Mouse (Mus musculus): ENCODE data around the gene Gm4981.
"Not testable (repeated sequence)": the region's sequence is repeated elsewhere in the genome, so short reads cannot be mapped to it uniquely, and the experiment has no call there.

Gene Gm4981
- long read RNA-seq, experiment 1, result 0 reads
- long read RNA-seq, experiment 2, result 0 reads

DNA sequence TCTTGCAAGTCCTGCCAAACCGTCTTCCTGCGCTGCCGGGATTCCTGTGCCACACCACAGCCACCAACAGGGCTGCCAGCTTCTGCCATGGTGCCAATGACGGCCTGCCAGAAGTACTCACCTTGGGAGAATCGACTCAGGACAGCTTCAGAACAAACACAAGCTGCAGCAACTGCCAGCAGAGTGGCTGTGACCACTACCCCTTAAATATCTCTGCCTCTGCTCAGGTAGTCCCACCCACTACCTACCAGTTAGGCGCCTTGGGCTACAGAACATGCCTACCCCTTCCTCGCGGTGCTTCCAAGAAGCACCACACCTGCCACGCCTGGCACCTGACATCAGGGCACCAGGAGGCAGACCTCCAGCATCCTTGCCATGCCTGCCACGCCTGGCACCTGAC lies at the start of gene Gm4981:
Gene Gm4981, minus strand, starts transcription at position 89 of the 400 bp plus-strand sequence.
- intact Hi-C loops (cut with DNase I), result no loop called here

DNA sequence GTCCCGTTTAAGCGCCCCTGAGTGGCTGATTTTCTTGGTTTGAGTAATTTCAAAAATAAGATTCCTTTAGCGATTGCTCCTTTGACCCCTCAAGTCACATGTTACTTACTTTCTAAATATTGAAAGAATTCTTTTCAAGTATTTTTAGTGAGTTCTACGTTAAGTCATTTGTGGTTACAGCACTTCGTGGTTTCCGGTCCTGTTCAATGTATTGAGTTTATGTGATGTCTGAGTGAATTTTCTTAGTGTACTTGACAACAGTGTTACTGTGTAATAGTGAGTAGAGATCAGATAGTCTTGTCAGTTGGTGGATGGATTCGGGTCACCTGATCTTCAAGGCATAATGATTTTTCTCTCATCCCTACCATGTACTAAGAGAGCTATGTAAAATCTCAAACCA lies 45.7 kb upstream of the Gm4981 start:
- intact Hi-C loops (cut with DNase I), result no loop called here

DNA sequence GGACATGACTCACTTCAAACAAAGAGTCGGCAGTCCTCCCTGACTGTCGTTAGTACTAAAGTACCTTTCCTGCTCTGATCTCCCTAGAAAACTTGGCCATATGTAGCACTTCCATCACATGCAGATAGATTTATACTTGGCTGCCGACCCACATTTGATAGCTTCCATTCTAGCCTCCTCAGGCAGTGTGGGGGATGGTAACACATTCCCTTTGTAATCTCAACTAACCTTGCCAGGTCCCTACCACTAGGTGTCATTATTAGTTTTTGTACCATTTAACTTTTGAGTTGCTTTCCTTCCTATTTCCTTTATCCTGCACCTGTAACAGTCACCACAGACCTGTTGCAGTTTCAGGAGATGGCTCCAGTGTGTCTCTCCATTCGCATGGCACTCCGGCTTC lies 22.0 kb upstream of the Gm4981 start:
- intact Hi-C loops (cut with DNase I), result no loop called here

DNA sequence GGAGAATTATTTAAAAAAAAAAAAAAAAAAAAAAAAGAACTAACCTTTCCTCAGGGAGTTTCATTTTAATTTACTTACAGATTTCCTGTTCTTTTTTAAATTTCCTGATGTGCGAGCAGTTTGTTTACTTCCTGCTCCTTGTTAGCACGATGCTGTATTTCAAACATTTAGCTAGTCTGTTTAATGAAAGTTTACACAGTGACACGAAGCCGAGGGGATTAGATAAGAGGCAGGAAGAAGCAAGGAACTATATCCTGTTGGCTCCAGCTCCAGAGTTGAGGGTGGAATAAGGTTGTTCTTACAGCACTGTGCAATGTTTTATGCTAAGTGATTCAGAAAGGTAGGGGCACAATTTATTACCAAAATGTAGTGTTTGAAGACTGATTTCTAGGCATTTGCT lies 19.5 kb upstream of the Gm4981 start:
- intact Hi-C loops (cut with DNase I), result no loop called here

DNA sequence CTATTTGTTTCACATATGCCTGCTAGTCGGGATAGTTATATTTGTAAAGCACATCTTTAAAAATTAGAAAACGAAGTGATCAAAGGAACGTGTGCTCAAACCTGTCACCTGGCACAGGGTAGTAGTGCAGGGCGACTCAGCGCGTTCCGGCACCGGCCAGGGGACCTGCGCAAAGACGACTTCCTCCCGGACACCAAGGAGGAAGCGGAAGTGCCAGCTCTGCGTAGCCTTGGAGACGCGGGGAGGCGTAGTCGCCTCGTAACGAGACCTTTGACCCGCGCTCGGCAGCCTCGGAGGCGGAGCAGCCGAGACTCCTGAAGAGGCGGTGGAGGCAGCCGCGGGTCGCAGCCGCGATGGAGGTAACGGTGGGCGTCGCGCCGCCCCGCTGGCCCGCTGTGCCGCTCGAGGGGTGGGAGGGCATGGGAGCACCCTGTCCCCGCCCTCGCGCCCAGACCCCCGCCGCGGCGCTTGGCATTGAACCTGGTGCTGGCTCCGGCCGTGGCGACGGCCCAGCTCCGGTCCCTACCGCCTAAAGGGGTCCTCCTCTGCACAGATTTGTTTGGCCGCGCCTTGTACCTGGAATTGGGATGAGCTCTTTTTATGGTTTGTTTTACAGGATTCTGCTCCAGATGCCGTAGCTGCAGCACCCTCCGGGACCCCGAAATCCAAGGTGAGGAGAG lies 18.9 kb upstream of the Gm4981 start, which contains the start of gene Gcc2:
Gene Gcc2, plus strand, starts transcription at position 285 of the 680 bp plus-strand sequence.
- intact Hi-C loops (cut with DNase I), result no loop called here

DNA sequence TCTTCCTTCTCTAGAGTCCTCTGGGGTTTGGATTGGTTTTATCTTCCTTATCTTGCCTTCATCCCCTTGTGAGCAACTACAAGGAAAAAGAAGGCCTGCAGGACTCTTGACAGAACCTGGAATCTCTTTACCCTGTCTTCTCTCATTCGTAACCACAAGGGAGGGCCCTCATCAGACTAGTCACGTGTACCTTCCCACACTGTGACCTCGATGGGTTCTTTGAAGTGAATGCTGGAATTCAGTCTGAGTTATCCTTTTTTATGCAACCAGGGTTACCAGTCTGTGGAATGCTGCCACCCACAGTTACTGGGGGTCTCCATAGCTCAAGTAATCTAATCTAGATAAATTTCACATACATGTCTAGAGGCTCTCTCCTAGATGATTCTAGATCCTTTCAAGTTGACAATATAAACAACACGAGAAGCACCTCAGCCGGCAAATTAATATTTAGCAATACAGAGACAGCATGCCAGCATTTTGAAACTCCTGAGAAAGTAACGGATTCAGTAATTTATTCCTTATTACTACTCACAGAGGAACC lies 18.2 kb upstream of the Gm4981 start:
- intact Hi-C loops (cut with DNase I), result no loop called here

DNA sequence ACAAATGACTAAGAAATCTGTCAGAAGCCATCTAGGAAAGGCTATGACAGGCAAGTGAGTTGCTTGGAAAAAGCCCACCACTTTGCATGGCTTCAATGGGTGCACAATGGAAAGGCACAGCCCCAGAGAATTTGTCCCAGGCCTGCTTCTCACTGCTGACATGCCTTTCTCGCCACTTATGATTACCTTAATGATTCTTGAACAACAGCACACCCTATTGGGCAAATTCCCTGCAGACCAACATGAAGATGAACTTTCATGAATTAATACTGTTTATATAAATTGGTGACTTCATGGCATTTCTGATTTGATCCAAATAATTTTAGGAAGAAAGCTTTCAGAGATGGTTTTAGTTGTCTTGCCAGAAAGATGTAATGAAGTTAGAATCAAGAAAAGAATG lies 13.0 kb upstream of the Gm4981 start:
- intact Hi-C loops (cut with DNase I), result no loop called here

DNA sequence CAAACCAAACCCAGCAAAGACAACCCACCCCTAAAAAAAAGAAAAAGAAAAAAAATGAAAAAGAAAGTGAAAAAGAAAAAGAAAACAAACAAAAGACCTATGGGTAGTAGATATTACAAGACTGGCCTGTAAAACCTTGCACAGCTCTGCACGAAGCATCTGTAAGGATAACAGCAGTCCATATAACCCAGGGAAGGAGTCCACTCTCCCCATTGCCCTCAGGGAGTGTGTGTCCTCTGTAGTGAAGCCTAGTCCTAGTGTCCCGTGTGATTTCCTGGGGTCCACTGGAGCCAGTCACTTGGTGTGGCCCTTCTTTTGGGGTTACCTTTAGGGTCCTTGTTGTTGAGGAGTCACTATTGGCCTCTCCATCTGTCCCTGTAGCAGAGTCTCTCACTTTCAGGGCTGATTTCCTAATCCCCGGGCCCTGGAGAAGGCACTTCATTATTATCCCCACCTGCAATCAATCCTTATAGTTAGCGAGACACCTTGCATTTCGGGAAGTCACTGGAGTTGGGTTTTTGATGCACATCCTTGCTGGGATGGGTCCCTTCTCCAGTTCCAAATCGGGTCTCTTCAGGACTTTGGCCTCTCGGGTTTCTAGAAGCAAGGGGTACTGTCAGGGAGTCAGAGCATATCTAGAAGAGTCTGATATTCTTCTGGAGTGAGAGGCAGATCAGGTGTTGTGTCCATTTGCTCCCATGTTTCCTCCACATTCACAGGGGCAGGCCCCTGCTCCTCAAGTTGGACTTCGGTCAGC lies 2.7 kb upstream of the Gm4981 start:
- intact Hi-C loops (cut with DNase I), result not testable (repeated sequence)

DNA sequence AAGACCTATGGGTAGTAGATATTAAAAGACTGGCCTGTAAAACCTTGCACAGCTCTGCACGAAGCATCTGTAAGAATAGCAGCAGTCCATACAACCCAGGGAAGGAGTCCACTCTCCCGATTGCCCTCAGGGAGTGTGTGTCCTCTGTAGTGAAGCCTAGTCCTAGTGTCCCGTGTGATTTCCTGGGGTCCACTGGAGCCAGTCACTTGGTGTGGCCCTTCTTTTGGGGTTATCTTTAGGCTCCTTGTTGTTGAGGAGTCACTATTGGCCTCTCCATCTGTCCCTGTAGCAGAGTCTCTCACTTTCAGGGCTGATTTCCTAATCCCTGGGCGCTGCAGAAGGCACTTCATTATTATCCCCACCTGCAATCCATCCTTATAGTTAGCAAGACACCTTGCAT lies 1.5 kb downstream of the Gm4981 start:
- intact Hi-C loops (cut with DNase I), result loop anchor here (5.0 kb wide), 1 partner anchor 788 kb away; no protein-coding TSS in a partner anchor

DNA sequence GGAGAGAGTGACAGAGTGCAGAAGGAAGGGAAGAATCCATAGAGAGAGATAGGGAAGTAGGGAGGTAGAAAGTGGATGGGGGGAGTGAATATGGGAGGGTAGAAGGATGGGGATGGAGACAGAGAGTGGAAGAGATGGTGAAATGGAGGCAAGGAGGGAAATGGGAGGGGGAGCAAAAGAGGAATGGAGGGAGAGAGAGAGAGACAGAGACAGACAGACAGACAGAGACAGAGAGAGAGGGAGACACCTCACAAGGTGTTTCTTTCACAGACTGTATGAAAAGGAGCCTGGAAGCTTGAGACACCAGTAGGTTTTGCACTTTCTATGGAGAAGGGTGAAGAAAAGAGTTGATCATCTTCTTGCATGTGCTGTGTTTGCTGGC lies 2.8 kb downstream of the Gm4981 start:
- intact Hi-C loops (cut with DNase I), result loop anchor here (5.0 kb wide), 1 partner anchor 786 kb away; no protein-coding TSS in a partner anchor

DNA sequence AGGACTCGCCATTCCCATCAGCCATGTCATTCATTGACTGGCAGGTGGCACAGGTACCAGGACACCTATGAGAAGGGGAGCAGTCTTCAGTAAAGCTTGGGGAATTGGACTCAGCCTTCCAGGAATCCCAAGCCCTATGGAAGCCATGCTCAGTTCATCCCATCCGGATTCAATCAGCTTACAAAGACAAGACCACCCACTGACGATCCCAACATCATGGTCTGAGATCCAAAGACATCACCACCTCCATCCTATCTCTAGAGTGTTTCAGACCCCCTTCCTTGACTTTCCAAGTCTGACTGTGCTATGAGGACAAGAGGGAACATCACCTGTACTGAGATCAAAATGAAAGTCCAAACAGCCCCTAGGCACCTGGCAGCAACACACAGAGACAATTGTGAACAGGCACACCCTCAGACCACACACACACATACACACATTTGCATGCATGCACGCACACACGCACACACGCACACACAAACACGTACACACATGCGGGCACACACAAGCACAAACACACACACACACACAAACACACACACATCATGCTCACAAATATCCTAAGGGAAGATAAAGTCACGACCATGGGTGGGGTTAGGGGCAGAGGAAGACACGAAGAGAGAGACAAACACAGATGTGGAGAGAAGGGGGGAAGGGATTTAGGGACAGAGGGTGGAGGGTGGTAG lies 3.3 kb downstream of the Gm4981 start:
- intact Hi-C loops (cut with DNase I), result loop anchor here (5.0 kb wide), 1 partner anchor 786 kb away; no protein-coding TSS in a partner anchor

DNA sequence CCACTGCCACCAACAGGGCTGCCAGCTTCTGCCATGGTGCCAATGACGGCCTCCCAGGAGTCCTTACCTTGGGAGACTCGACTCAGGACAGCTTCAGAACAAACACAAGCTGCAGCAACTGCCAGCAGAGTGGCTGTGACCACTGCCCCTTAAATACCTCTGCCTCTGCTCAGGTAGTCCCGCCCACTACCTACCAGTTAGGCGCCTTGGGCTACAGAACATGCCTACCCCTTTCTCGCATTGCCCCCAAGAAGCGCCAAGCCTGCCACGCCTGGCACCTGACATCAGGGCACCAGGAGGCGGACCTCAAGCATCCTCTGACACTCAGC lies 3.9 kb downstream of the Gm4981 start, which contains the start of gene Duxf3:
Gene Duxf3, minus strand, starts transcription at position 35 of the 329 bp plus-strand sequence.
- intact Hi-C loops (cut with DNase I), result loop anchor here (5.0 kb wide), 1 partner anchor 785 kb away; no protein-coding TSS in a partner anchor

DNA sequence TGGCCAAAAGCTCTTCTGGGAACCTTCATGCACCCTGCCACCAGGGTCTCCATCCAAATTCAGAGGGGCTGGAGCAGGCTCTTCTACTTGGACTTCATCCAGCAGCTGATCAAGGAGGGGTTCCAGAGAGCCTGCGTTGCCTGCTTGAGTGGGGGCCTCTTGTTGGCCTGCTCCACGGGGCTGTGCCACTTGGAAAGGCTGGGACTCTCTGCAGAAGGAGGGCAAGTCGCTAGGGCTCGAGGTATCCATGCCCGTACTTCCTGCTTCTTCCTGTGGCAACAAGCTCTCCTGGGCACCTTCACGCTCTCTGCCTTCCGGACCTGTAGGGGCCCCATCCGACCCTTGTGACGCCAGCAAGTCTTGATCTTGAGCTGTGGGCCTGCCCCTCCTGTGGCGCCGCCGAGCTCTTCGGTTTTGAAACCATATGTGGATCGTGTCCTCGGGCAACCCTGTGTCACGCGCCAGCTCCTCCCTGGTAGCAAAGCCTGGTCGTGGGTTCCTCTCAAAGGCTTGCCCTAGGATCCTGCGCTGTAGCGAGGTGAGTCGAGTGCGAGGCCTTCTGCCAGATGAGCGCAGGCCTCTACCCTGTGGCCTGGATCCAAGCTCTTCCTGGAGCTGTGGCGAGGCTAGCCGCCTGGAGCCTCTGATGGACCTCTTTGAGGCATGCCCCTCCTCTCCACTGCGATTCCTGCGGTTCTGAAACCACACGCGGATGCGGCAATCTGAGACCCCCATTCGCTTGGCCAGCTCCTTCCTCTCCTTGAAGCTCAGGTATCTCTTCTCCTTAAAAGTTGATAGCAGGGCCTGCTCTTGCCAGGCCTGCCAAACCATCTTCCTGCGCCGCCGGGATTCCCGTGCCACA lies 4.5 kb downstream of the Gm4981 start:
- intact Hi-C loops (cut with DNase I), result loop anchor here (5.0 kb wide), 1 partner anchor 785 kb away; no protein-coding TSS in a partner anchor

DNA sequence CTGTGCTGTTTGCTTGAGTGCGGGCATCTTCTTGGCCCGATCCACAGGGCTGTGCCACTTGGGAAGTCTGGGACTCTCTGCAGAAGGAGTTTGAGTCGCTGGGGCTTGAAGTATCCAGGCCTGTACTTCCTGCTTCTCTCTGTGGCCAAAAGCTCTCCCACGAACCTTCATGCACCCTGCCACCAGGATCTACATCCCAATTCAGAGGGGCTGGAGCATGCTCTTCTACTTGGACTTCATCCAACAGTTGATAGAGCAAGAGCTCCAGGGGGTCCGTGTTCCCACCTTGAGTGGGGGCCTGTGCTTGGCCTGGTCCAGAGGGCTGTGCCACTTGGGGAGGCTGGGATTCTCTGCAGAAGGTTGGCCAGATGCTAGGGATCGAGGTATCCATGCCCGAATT lies 5.4 kb downstream of the Gm4981 start:
- intact Hi-C loops (cut with DNase I), result loop anchor here (5.0 kb wide), 1 partner anchor 784 kb away; no protein-coding TSS in a partner anchor

DNA sequence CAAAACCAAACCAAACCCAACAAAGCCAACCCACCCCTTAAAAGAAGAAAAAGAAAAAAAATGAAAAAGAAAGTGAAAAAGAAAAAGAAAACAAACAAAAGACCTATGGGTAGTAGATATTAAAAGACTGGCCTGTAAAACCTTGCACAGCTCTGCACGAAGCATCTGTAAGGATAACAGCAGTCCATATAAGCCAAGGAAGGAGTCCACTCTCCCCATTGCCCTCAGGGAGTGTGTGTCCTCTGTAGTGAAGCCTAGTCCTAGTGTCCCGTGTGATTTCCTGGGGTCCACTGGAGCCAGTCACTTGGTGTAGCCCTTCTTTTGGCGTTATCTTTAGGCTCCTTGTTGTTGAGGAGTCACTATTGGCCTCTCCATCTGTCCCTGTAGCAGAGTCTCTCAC lies 6.5 kb downstream of the Gm4981 start:
- intact Hi-C loops (cut with DNase I), result loop anchor here (5.0 kb wide), 1 partner anchor 783 kb away; no protein-coding TSS in a partner anchor

DNA sequence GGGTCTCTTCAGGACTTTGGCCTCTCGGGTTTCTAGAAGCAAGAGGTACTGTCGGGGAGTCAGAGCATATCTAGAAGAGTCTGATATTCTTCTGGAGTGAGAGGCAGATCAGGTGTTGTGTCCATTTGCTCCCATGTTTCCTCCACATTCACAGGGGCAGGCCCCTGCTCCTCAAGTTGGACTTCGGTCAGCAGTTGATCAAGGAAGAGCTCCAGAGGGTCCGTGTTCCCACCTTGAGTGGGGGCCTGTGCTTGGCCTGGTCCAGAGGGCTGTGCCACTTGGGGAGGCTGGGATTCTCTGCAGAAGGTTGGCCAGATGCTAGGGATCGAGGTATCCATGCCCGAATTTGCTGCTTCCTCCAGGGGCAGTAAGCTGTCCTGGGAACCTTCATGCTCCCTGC lies 8.7 kb downstream of the Gm4981 start:
- intact Hi-C loops (cut with DNase I), result not testable (repeated sequence)

DNA sequence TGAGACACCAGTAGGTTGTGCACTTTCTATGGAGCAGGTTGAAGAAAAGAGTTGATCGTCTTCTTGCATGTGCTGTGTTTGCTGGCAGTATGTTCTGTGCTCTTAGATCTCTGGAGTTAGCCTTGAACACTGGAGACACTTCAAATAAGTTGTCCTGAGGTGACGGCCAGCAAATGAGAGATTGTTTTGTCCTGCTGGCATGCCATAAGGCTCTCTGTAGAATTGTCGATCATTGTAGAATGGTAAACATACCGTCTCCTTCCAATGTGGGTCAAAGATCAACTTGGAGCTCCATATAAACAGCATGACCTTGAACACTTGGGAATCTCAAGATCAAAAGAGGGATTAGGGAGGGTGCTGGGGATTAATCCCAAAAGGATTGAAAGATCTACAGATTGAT lies 10.1 kb downstream of the Gm4981 start:
- intact Hi-C loops (cut with DNase I), result not testable (repeated sequence)

DNA sequence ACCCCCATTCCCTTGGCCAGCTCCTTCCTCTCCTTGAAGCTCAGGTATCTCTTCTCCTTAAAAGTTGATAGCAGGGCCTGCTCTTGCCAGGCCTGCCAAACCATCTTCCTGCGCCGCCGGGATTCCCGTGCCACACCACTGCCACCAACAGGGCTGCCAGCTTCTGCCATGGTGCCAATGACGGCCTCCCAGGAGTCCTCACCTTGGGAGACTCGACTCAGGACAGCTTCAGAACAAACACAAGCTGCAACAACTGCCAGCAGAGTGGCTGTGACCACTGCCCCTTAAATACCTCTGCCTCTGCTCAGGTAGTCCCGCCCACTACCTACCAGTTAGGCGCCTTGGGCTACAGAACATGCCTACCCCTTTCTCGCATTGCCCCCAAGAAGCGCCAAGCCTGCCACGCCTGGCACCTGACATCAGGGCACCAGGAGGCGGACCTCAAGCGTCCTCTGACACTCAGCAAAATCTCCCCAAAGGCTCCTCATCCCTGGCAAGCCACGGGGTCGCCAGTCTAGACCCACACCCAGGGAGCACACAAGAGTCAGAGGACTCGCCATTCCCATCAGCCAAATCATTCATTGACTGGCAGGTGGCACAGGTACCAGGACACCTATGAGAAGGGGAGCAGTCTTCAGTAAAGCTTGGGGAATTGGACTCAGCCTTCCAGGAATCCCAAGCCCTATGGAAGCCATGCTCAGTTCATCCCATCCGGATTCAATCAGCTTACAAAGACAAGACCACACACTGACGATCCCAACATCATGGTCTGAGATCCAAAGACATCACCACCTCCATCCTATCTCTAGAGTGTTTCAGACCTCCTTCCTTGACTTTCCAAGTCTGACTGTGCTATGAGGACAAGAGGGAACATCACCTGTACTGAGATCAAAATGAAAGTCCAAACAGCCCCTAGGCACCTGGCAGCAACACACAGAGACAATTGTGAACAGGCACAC lies 11.4 kb downstream of the Gm4981 start, which contains the start of gene AW822073:
Gene AW822073, minus strand, starts transcription at position 104 of the 959 bp plus-strand sequence.
- intact Hi-C loops (cut with DNase I), result not testable (repeated sequence)
